Mouse (Mus musculus) B cell, adult (primary cell): Measurements from ENCODE around the gene Gm5580. TPM values are rescaled to one million over a fixed set of nuclear protein-coding genes. Genes with fewer than 3 reads are reported as not detected.

Experiments used
- total RNA-seq: library from RNA; stranded (reverse); gene quantifications from 4 replicates; pipeline ENCODE4 v1.2.4, GENCODE M21; 2023; ENCODE audit not compliant: inconsistent age

The Gm5580 gene
- total RNA-seq, result 2.7 to 7.1 TPM (median 4.0 TPM) in 4 replicates

GRCm38 (mm10) chr6:116550841-116551240 is at the start of gene Gm5580:
TSS of gene Gm5580 (plus strand) at chr6:116551141.

DNA sequence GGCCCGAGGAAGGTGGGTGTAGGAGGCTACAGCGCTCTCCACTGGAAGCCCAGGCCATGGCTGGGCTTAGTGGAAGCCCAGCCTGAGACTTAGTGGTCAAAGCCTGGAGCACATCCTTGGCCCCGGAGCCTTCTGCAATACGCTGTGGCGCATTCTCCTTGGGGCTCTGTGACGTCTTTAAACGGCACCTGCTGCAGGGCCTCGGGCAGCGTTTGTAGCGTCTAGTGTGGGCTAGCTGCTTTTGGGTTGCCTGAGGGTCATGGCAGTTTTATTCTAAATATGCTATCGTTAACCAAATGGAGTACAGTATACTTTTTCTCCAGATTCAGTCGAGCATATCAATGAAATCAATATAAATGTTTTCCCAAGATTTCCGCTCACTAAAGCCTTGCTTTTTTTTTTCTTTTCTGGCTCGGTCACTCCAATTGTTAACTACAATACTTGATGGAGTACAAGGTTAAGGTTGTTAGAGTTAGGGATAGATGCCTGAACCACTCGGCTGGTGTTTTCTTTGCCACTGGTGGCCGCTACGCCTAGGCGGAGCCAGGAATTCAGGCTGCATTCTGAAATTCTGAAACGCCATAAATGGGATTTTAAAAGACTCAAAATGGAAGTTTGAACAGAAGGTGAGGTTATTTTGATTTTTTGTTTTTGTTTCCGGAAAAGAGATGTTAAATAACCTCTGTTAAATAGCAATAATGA is 44.5 kb upstream of the Gm5580 start, which contains the start of gene Olfr212:
Olfr212 (plus strand) TSS at position 215 of the 702 bp plus-strand sequence.

GRCm38 (mm10) chr6:116538156-116538555 is 12.8 kb upstream of the Gm5580 start, which contains the start of gene Olfr213:
TSS of gene Olfr213 (plus strand) at chr6:116538456.

DNA sequence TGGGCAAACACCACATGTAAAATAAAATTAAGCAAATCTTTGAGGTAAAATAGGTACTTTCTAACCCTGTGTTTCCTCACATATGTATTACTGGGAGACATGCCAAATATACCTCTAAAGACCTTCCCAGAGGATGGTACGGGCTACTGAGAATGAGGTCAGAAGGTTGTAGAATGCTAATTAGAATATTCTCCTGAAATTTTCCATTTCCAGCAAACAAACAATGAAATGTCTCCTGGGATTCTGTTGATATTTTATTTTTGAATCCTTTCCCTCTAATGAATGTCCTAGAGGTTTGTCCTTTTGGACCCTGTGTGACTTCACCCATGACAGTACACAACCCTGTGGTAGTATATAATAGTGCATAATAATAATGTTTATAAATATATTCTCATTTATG is 3.0 kb downstream of the Gm5580 start, which contains the start of gene Olfr214:
Olfr214 (plus strand) TSS at position 301 of the 400 bp plus-strand sequence.

DNA sequence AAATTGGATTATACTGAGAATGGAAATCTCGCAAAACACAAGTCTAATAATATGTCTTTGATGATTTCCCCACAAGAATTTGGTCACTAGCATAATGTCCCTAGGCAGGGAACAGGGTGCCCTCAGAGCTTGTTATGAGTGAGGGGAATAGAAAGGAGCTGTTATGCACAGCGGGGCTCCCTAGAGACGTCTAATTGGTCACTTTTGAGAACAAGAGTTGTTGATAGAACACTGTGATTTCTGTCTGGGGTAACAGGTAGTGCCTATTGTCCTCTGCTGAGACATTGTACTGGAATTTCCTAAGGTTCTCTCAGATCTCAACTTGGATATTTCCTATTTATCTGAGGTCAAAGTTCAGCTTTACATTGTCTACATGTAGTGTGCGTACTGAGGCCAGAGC is 33.2 kb downstream of the Gm5580 start, which contains the start of gene Olfr215:
Olfr215 (minus strand) TSS at position 101 of the 400 bp plus-strand sequence.

Other genes with a start within 250 kb of the Gm5580 start
- gene March8, start 213.1 kb upstream of the Gm5580 start, total RNA-seq, result 0.48 to 3.2 TPM (median 1.0 TPM) in 4 replicates
- gene Alox5, start 90.0 kb upstream of the Gm5580 start, total RNA-seq, result 0.26 to 0.57 TPM in 2 of 4 replicates, not detected in the others
- not detected in 4 replicates for gene Olfr211, start 62.0 kb upstream of the Gm5580 start, total RNA-seq
- 0.18 to 0.19 TPM in 2 of 4 replicates, not detected in the others for gene Olfr212, start 44.6 kb upstream of the Gm5580 start, total RNA-seq
- not detected in 4 replicates for gene Olfr213, start 12.7 kb upstream of the Gm5580 start, total RNA-seq
- gene Olfr214, start 3.1 kb downstream of the Gm5580 start, total RNA-seq, result not detected in 4 replicates
- not detected in 4 replicates for gene Olfr215, start 33.1 kb downstream of the Gm5580 start, total RNA-seq
- gene Zfp422, start 77.9 kb downstream of the Gm5580 start, total RNA-seq, result 17.2 to 23.9 TPM (median 21.4 TPM) in 4 replicates
- gene Depp1, start 99.5 kb downstream of the Gm5580 start, total RNA-seq, result not detected in 4 replicates
- gene Rassf4, start 122.8 kb downstream of the Gm5580 start, total RNA-seq, result 31.5 to 39.6 TPM (median 39.0 TPM) in 4 replicates
- gene Tmem72, start 165.8 kb downstream of the Gm5580 start, total RNA-seq, result 0.06 to 0.18 TPM (median 0.12 TPM) in 4 replicates